Mouse (Mus musculus) neural tube, embryonic 11.5 days (tissue): Measurements from ENCODE around the gene Usp16. TPM values are rescaled to one million over a fixed set of nuclear protein-coding genes. Genes with fewer than 3 reads are reported as not detected.

ENCODE experiments used
- ATAC-seq: fragments of 200-750 bp; cut with Nextera tagmentation; 2 replicates; pipeline ENCODE4 v1.8.0; 2017; ENCODE audit warnings: moderate number of reproducible peaks, mild to moderate bottlenecking, moderate TSS enrichment, moderate library complexity; ENCODE audit not compliant: insufficient read depth, low FRiP score, low TSS enrichment
- DNase-seq: peaks from one replicate; pipeline ENCODE4 v3.0.0-alpha.2; 2015; ENCODE audit warnings: low spot score
- H3K27ac ChIP-seq: fragments of 300-500 bp; sonication (generic); 2 replicates; pipeline ENCODE4 v1.5.1; 2014; ENCODE audit warnings: low read depth, mild to moderate bottlenecking, low read length
- H3K27me3 ChIP-seq: fragments of 300-500 bp; sonication (generic); 2 replicates; pipeline ENCODE4 v1.6.1; 2014; ENCODE audit warnings: mild to moderate bottlenecking, low read length, mixed read lengths; ENCODE audit not compliant: control insufficient read depth, insufficient read depth
- H3K36me3 ChIP-seq: fragments of 300-500 bp; sonication (generic); 2 replicates; pipeline ENCODE4 v1.6.1; 2014; ENCODE audit warnings: mild to moderate bottlenecking, low read length, moderate library complexity, mixed read lengths; ENCODE audit not compliant: control insufficient read depth, insufficient read depth
- H3K4me1 ChIP-seq: fragments of 300-500 bp; sonication (generic); 2 replicates; pipeline ENCODE4 v1.6.1; 2014; ENCODE audit warnings: low read length, mixed read lengths; ENCODE audit not compliant: control insufficient read depth, insufficient read depth
- H3K4me2 ChIP-seq: fragments of 300-500 bp; sonication (generic); 2 replicates; pipeline ENCODE4 v1.6.1; 2014; ENCODE audit warnings: low read depth, mild to moderate bottlenecking, moderate library complexity
- H3K4me3 ChIP-seq: fragments of 300-500 bp; sonication (generic); 2 replicates; pipeline ENCODE4 v1.5.1; 2014; ENCODE audit warnings: low read depth, low read length
- H3K9ac ChIP-seq: fragments of 300-500 bp; sonication (generic); 2 replicates; pipeline ENCODE4 v1.6.1; 2014; ENCODE audit warnings: mild to moderate bottlenecking, low read length
- H3K9me3 ChIP-seq: fragments of 300-500 bp; sonication (generic); 2 replicates; pipeline ENCODE4 v1.6.1; 2016; ENCODE audit warnings: low read length; ENCODE audit not compliant: control insufficient read depth
- WGBS: fragments of 180-500 bp; shearing (Covaris S2); extraction: QIAGEN DNeasy Blood & Tissue Kit; methylation state at CpG from one replicate; pipeline ENCODE4 v1.1.7; 2014; 5-methylcytosine and 5-hydroxymethylcytosine counted together
- polyA plus RNA-seq: library from polyadenylated mRNA; unstranded; fragments of >200 nt; fragmentation: Nextera tagmentation; extraction: Ambion mirVana; gene quantifications from 2 replicates; pipeline ENCODE4 v1.2.1, GENCODE M21; 2014

The Usp16 gene
- polyA plus RNA-seq, 1 experiment from 2014 or later = 51.4 TPM

DNA sequence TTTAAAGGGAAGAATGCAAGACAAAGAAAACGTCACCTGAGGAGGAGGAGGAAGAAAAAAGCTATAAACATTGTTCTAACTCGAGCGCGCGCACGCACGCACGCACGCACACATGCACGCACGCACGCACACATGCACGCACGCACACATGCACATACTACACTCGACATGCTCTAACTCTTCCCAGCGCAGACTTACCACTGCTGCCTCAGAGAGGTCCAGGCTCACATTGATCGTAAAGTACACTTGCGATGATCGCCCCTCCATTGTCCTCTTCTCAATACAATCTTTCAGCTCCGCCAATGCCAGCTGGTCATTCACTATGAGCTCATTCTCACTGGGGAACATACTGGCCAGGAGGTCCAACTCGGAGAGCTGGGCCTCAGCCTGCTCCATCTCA is 17.4 kb upstream of the Usp16 start:
- Histone ChIP-seq H3K27me3 (no peaks in the 10 kb centered on the region), H3K9me3 (no peaks in the 10 kb centered on the region), H3K36me3 (no peaks in the 10 kb centered on the region), H3K4me2 (no peak overlapping the region), H3K27ac (no peak overlapping the region), H3K9ac (no peak overlapping the region), H3K4me1 (no peaks in the 10 kb centered on the region), H3K4me3 (no peak overlapping the region)
- 93% methylated on average over 21 of the region's 21 CpGs for WGBS
- DNase-seq (no peak), ATAC-seq (no peak)

DNA sequence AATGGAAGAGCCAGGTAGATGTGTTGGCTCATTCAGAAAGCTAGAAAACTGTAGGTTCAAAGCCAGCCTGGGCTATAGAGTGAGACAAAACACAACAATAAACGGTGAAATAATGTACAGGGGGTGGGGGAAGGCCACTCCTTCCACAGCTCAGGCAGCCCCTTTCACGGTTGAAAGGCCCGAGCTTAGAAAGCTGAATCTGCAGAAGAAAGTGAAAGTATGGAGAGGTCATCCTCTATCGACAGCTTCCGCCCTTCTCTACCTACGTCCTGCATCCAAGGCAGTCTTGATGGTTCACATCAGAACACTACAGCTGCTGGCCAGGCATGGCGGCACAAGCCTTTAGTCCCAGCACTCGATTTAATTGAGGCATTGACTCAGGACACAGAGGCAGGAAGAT is 15.8 kb upstream of the Usp16 start:
- H3K36me3 ChIP-seq = no peaks in the 10 kb centered on the region
- H3K9ac ChIP-seq = no peak overlapping the region
- no peaks in the 10 kb centered on the region for H3K27me3 ChIP-seq
- no peaks in the 10 kb centered on the region for H3K9me3 ChIP-seq
- H3K4me3 ChIP-seq = no peak overlapping the region
- DNase-seq (no peak), ATAC-seq (no peak)
- 90% methylated on average over 8 of the region's 8 CpGs for WGBS
- no peaks in the 10 kb centered on the region for H3K4me1 ChIP-seq
- no peak overlapping the region for H3K27ac ChIP-seq
- no peak overlapping the region for H3K4me2 ChIP-seq

DNA sequence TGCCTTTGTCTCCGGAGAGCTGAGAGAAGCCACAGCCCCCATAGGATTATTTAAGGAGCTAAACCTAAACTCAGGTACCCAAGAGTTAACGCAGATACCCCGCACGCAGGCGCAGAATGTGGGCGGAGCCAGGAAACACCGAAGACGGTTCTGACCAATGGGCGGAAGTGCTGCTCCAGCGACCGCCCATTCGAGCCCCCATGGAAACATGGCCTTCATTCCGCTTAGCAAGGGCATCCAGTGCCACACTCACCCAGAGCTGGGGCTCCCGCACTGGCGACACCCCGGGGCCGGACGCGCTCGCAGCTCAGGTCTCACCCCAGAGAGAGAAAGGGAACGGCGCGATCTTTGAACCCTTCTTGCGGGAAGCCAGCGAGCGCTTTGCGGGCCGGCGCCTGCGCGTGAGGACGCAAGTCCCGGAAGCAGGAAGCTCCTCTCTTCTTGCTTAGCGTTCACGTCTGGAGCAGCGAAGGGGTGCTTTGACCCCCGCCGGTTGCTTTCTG is 14.3 kb upstream of the Usp16 start, which contains the start of gene Rwdd2b:
Rwdd2b (minus strand) TSS at position 390 of the 503 bp plus-strand sequence.
- Histone ChIP-seq H3K4me1 (no peaks in the 10 kb centered on the region), H3K4me3 (peak within 1 kb of the TSS; percentile 75), H3K9ac (peak within 1 kb of the TSS; percentile 85), H3K9me3 (no peaks in the 10 kb centered on the region), H3K27me3 (no peaks in the 10 kb centered on the region), H3K4me2 (peak within 1 kb of the TSS; percentile 78), H3K27ac (peak within 1 kb of the TSS; percentile 80), H3K36me3 (no peaks in the 10 kb centered on the region)
- under 1% methylated on average over 38 of the region's 38 CpGs for WGBS
- DNase-seq (peak; percentile 93), ATAC-seq (peak; percentile 96)

DNA sequence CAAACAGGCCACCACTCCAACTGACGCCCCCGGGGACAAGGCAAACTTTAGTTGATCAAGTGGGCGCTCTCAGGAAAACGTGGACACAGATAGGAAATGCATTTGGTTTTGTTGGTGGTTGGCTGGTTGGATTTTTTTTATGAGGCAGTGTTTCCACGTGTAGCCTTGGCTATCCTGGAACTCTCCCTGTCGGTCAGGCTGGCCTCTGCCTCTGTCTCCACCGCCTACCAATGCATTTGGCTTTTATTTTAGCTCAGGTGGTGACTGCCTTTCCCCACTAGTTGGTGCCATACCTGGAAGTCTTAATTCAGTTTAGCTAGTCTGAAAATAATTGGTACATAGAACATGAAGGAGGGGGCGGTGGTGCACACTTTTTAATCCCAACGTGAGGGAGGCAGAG is 13.4 kb upstream of the Usp16 start:
- DNase-seq = no peak
- peak overlapping the region; percentile 85 for H3K9ac ChIP-seq
- ATAC-seq = no peak
- no peaks in the 10 kb centered on the region for H3K27me3 ChIP-seq
- peak overlapping the region; percentile 78 for H3K4me2 ChIP-seq
- no peaks in the 10 kb centered on the region for H3K36me3 ChIP-seq
- WGBS = 31% methylated on average over 9 of the region's 9 CpGs
- H3K4me3 ChIP-seq = peak overlapping the region; percentile 75
- H3K27ac ChIP-seq = no peak overlapping the region
- H3K9me3 ChIP-seq = no peaks in the 10 kb centered on the region
- no peaks in the 10 kb centered on the region for H3K4me1 ChIP-seq

DNA sequence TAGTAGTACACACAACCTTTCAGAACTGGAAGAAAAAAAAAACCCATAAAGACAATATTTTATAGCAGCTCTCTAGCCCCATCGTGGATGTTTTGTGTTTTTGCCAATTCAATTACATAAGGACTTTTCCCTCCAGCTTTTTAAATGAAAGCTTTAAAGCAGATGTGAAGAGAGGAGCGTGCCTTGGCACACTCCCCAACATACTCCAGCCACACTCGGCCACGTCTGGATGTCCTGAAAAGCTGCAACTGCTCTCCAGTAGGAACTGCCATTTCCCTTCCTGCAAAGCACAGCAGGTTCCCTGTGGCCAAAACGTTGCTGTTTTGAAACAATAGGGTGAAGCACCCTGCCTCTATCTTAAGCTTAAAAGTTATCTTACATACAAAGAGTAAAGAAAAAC is 12.2 kb upstream of the Usp16 start:
- Histone ChIP-seq H3K4me1 (no peaks in the 10 kb centered on the region), H3K36me3 (no peaks in the 10 kb centered on the region), H3K27me3 (no peaks in the 10 kb centered on the region), H3K4me2 (no peak overlapping the region), H3K9ac (no peak overlapping the region), H3K27ac (no peak overlapping the region), H3K9me3 (no peaks in the 10 kb centered on the region), H3K4me3 (no peak overlapping the region)
- DNase-seq (no peak), ATAC-seq (no peak)
- 52% methylated on average over 5 of the region's 5 CpGs for WGBS

DNA sequence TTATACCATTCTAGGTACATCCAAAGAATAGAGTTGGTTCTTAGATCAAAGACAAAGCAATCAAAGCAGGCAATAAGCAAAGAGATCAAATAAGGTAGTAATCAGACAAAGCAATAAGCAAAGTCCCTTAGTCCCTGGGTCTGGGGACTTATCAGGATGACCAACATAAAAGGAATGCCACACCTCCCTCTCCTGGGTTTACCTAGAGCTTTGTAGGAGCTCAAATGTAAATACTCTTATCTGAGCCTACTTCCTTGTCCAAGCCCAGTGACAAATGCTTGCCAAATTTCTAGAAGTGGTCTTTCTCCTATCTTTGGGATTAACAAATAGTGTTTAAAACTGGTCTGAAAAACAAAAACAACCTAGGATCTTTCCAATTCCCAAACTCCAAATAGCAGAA is 11.3 kb upstream of the Usp16 start:
- Histone ChIP-seq H3K9me3 (no peaks in the 10 kb centered on the region), H3K4me2 (no peak overlapping the region), H3K4me1 (no peaks in the 10 kb centered on the region), H3K27me3 (no peaks in the 10 kb centered on the region), H3K36me3 (no peaks in the 10 kb centered on the region), H3K4me3 (no peak overlapping the region), H3K27ac (no peak overlapping the region), H3K9ac (no peak overlapping the region)
- ATAC-seq (no peak), DNase-seq (no peak)

DNA sequence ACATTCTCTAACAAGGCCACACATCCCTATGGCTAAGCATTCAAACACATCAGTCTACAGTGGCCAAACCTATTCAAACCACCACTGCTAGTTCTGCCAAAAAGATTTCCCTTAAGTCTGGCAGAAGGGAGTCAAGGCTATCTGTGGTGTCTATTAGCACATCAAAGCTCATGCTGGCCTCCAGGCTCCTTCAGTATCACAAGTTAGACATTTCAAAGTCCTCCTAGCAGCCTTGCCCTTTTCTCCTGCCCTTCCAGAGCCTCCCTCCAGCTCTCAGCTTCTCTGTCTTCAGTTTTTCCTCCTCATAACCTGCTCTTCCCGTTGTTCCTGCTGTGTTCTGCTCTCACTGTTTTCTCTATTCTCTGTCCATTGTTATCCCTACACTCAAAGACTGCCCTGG is 10.4 kb upstream of the Usp16 start:
- ATAC-seq = no peak
- WGBS = 29% methylated on average over 1 of the region's 1 CpGs
- Histone ChIP-seq H3K4me2 (no peak overlapping the region), H3K9ac (no peak overlapping the region), H3K4me1 (no peaks in the 10 kb centered on the region), H3K4me3 (no peak overlapping the region), H3K27ac (no peak overlapping the region), H3K9me3 (no peaks in the 10 kb centered on the region), H3K27me3 (no peaks in the 10 kb centered on the region), H3K36me3 (no peaks in the 10 kb centered on the region)
- DNase-seq = no peak

DNA sequence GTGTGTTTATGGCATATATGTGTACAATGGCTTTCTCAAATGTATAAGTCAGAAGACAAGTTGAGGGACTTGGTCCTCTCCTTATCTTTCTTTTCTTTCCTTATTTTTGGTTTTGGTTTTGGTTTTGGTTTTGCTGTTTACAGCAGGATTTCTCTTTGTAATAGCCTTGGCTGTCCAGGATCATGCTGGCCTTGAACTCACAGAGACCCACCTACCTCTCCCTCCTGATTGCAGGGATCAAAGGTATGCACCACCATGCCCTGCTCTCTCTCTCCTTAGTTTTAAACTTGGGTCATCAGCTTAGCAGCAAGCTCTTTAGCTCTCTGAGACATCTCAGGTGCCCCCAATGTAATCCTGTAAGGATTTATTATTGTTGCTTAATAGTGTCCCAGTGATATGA is 9.4 kb upstream of the Usp16 start:
- Histone ChIP-seq H3K9ac (no peak overlapping the region), H3K9me3 (no peaks in the 10 kb centered on the region), H3K36me3 (no peaks in the 10 kb centered on the region), H3K4me2 (no peak overlapping the region), H3K4me3 (no peak overlapping the region), H3K4me1 (no peaks in the 10 kb centered on the region), H3K27me3 (no peaks in the 10 kb centered on the region), H3K27ac (no peak overlapping the region)
- DNase-seq = no peak
- ATAC-seq = no peak

DNA sequence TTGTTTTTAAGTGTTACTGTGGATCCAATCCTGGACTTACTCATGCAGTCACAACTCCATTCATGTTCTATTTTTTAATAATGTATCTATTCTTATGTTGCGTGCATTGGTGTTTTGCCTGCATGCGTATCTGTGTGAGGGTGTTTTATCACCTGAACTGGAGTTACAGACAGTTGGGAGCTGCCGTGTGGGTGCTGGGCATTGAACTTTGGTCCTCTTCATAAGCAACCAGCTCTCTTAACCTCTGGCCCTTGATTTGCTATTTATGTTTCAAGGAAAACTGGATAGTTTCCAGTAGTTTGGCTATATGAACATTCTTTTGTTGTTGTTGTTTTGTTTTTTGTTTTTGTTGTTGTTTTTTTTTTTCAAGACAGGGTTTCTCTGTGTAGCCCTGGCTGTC is 9.0 kb upstream of the Usp16 start:
- Histone ChIP-seq H3K4me2 (no peak overlapping the region), H3K4me3 (no peak overlapping the region), H3K9ac (no peak overlapping the region), H3K27me3 (no peaks in the 10 kb centered on the region), H3K27ac (no peak overlapping the region), H3K4me1 (no peaks in the 10 kb centered on the region), H3K36me3 (no peaks in the 10 kb centered on the region), H3K9me3 (no peaks in the 10 kb centered on the region)
- WGBS = 94% methylated on average over 3 of the region's 3 CpGs
- DNase-seq (no peak), ATAC-seq (no peak)
